Mouse (Mus musculus) ES-Bruce4 (cell line): ENCODE data around the gene Egflam.

ENCODE experiments used
- CTCF ChIP-seq: IDR thresholded peaks from one replicate; pipeline ENCODE4 v1.8.1; 2011; ENCODE audit warnings: low read depth, low read length
- EP300 ChIP-seq: IDR thresholded peaks from 2 replicates; pipeline ENCODE4 v1.6.1; 2011; ENCODE audit warnings: low read depth, low read length; ENCODE audit not compliant: insufficient read depth
- POLR2A ChIP-seq: IDR thresholded peaks from one replicate; pipeline ENCODE4 v1.8.1; 2011; ENCODE audit warnings: low read length; ENCODE audit not compliant: insufficient read depth

DNA sequence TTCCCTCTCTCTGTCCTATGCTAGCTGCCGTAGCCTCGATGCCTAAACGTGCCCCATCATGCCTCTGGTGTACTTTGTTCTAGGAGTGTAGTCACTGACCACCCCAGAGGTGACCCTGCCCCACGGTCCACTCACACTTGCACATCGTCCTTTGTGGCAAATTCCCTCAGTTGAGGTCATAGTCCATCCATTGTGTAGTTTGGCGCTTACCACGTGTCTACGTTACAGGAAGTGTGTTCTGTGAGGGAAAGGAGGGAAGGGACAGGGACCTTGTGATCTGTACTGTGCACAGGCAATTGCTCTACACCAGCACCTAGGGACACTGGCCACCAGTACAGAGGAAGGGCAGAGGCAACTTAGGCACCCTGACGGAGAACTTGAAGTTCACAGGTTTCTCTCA, 238.3 kb downstream of the Egflam start:
- TF ChIP-seq CTCF (no peak), EP300 (no peak), POLR2A (no peak)
